Comparison of ENCODE assay signal across 18 mouse cellular contexts in the genomic region with DNA sequence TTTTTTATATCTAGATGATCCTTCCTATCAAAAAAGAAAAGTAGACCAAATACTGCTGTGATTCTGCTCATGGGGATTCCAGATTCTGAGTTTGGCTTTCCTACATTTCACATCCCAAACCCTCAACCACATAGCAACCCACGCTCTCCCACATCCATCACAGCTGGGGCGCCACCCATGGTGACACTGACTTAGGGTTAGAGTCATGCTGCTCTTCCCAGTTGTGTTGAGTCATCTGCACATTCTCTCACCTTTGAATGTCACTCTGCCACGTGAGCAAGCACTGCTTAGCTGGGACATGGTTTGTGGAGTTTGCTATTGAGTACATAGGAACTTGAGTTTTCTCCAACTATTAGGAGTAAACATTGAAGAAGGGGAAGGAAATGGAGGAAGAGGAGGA.
"Had no signal": no experiment of that assay in that cellular context is flagged by ENCODE, and none has a peak within 500 bp of the region (broad histone marks: within the 10 kb centered on the region; RNA-seq: fewer than 3 reads in every experiment).

No protein-coding gene starts in this region.

- H3K27me3 ChIP-seq: midbrain, embryonic 12.5 days; neural tube, embryonic 13.5 days; neural tube, embryonic 15.5 days; stomach, embryonic 15.5 days had no signal

- H3K9ac ChIP-seq: lung, embryonic 14.5 days; midbrain, embryonic 12.5 days; neural tube, embryonic 13.5 days; neural tube, embryonic 15.5 days; stomach, embryonic 15.5 days had no signal

- H3K4me3 ChIP-seq: midbrain, embryonic 10.5 days; midbrain, embryonic 12.5 days; neural tube, embryonic 13.5 days; neural tube, embryonic 15.5 days; stomach, embryonic 15.5 days had no signal

- H3K36me3 ChIP-seq: midbrain, embryonic 10.5 days; midbrain, embryonic 12.5 days; neural tube, embryonic 13.5 days; neural tube, embryonic 15.5 days; stomach, embryonic 15.5 days had no signal

- H3K9me3 ChIP-seq: midbrain, embryonic 10.5 days; midbrain, embryonic 12.5 days; neural tube, embryonic 13.5 days; neural tube, embryonic 15.5 days; stomach, embryonic 15.5 days had no signal

- H3K4me2 ChIP-seq: lung, embryonic 14.5 days; midbrain, embryonic 12.5 days; neural tube, embryonic 13.5 days; neural tube, embryonic 15.5 days; stomach, embryonic 15.5 days had no signal

- H3K27ac ChIP-seq: midbrain, embryonic 10.5 days; midbrain, embryonic 12.5 days; neural tube, embryonic 13.5 days; neural tube, embryonic 15.5 days; stomach, embryonic 15.5 days; stomach, postnatal 0 days had no signal

- ATAC-seq: midbrain, embryonic 16.5 days had no signal

- H3K4me1 ChIP-seq: midbrain, embryonic 10.5 days; midbrain, embryonic 12.5 days; neural tube, embryonic 13.5 days; neural tube, embryonic 15.5 days; stomach, embryonic 15.5 days had no signal

- DNase-seq: lung, adult 18-20 months; lung, embryonic 14.5 days; lung, postnatal 10 days; lung, postnatal 4 days; midbrain, embryonic 14.5 days; retina, postnatal 1 day; right cerebral cortex, adult 18-20 months; right cerebral cortex, postnatal 25 days; thymus, adult 2 months; thymus, postnatal 25 days; thymus, postnatal 4 days had no signal
